Mouse (Mus musculus) lung, embryonic 16.5 days (tissue): ENCODE results near the gene Ush2a. TPM values are rescaled to one million over a fixed set of nuclear protein-coding genes. Genes with fewer than 3 reads are reported as not detected.

Source experiments
- ATAC-seq: fragments of 200-750 bp; cut with Nextera tagmentation; 2 replicates; pipeline ENCODE4 v1.8.0; 2017; ENCODE audit warnings: low read depth, mild to moderate bottlenecking, moderate library complexity
- H3K27ac ChIP-seq: fragments of 300-500 bp; sonication (generic); 2 replicates; pipeline ENCODE4 v1.5.1; 2014; ENCODE audit warnings: mild to moderate bottlenecking, control low read depth, low read length
- H3K27me3 ChIP-seq: fragments of 300-500 bp; sonication (generic); 2 replicates; pipeline ENCODE4 v1.6.1; 2014; ENCODE audit warnings: low read depth, low read length, mixed read lengths; ENCODE audit not compliant: control insufficient read depth, insufficient read depth
- H3K36me3 ChIP-seq: fragments of 300-500 bp; sonication (generic); 2 replicates; pipeline ENCODE4 v1.6.1; 2014; ENCODE audit warnings: low read length; ENCODE audit not compliant: control insufficient read depth, insufficient read depth
- H3K4me1 ChIP-seq: fragments of 300-500 bp; sonication (generic); replicated peaks from 2 replicates; pipeline ENCODE4 v1.6.1; 2014; ENCODE audit warnings: low read length, mixed read lengths; ENCODE audit not compliant: control insufficient read depth, insufficient read depth
- H3K4me2 ChIP-seq: fragments of 300-500 bp; sonication (generic); 2 replicates; pipeline ENCODE4 v1.6.1; 2014; ENCODE audit warnings: low read depth, low read length, control low read depth
- H3K4me3 ChIP-seq: fragments of 300-500 bp; sonication (generic); 2 replicates; pipeline ENCODE4 v1.5.1; 2014; ENCODE audit warnings: mild to moderate bottlenecking, low read length, control low read depth
- H3K9ac ChIP-seq: fragments of 300-500 bp; sonication (generic); 2 replicates; pipeline ENCODE4 v1.6.1; 2014; ENCODE audit warnings: low read length, control low read depth
- H3K9me3 ChIP-seq: fragments of 300-500 bp; sonication (generic); 2 replicates; pipeline ENCODE4 v1.6.1; 2016; ENCODE audit warnings: low read length; ENCODE audit not compliant: control insufficient read depth
- WGBS: fragments of 180-500 bp; shearing (Covaris S2); extraction: QIAGEN DNeasy Blood & Tissue Kit; methylation state at CpG from one replicate; pipeline ENCODE4 v1.1.7; 2014; 5-methylcytosine and 5-hydroxymethylcytosine counted together
- polyA plus RNA-seq: library from polyadenylated mRNA; unstranded; fragments of >200 nt; fragmentation: Nextera tagmentation; extraction: Ambion mirVana; gene quantifications from 2 replicates; pipeline ENCODE4 v1.2.1, GENCODE M21; 2015

Ush2a gene
- polyA plus RNA-seq, 1 experiment from 2014 or later, result 0.11 TPM

GRCm38 (mm10) chr1:188363548-188363947 is 101.7 kb downstream of the Ush2a start:
- WGBS, result 56% methylated on average over 3 of the region's 3 CpGs
- no peaks in the 10 kb centered on the region for H3K36me3 ChIP-seq
- H3K27me3 ChIP-seq, result no peaks in the 10 kb centered on the region
- no peak for ATAC-seq
- no peak overlapping the region for H3K27ac ChIP-seq
- H3K4me1 ChIP-seq, result no peaks in the 10 kb centered on the region
- H3K4me3 ChIP-seq, result no peak overlapping the region
- no peak overlapping the region for H3K4me2 ChIP-seq
- no peak overlapping the region for H3K9ac ChIP-seq
- H3K9me3 ChIP-seq, result no peaks in the 10 kb centered on the region

DNA sequence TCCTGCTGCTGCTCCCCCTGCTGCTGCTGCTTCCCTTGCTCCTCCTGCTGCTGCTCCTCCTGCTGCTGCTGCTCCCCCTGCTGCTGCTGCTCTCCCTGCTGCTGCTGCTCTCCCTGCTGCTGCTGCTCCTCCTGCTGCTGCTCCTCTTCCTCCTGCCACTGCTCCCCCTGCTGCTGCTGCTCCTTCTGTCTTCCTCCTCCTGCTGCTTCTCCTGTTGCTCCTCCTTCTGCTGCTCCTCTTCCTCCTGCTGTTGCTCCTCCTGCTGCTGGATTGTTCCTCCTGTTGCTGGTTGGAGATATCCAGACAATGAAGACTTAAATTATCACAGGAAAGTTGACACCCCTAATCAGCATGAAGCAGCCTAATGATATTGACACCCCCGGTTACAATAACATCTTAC is 123.4 kb downstream of the Ush2a start:
- Histone ChIP-seq H3K9me3 (no peaks in the 10 kb centered on the region), H3K36me3 (no peaks in the 10 kb centered on the region), H3K9ac (no peak overlapping the region), H3K4me1 (no peaks in the 10 kb centered on the region), H3K27me3 (no peaks in the 10 kb centered on the region), H3K4me3 (no peak overlapping the region), H3K4me2 (no peak overlapping the region), H3K27ac (no peak overlapping the region)
- WGBS, result 64% methylated on average over 1 of the region's 1 CpGs
- ATAC-seq, result no peak

- no peak overlapping the region for H3K27ac ChIP-seq
- H3K4me1 ChIP-seq, result no peaks in the 10 kb centered on the region
- no peaks in the 10 kb centered on the region for H3K27me3 ChIP-seq
- no peak overlapping the region for H3K4me2 ChIP-seq
- ATAC-seq, result no peak
- H3K4me3 ChIP-seq, result no peak overlapping the region
- H3K9ac ChIP-seq, result no peak overlapping the region
- no peaks in the 10 kb centered on the region for H3K9me3 ChIP-seq
- 44% methylated on average over 7 of the region's 7 CpGs for WGBS
- no peaks in the 10 kb centered on the region for H3K36me3 ChIP-seq
Observed at GRCm38 (mm10) chr1:188385733-188386261, 124.0 kb downstream of the Ush2a start.

GRCm38 (mm10) chr1:188387321-188387720 is 125.5 kb downstream of the Ush2a start:
- Histone ChIP-seq H3K4me3 (no peak overlapping the region), H3K27me3 (no peaks in the 10 kb centered on the region), H3K4me2 (no peak overlapping the region), H3K4me1 (no peaks in the 10 kb centered on the region), H3K27ac (no peak overlapping the region), H3K9me3 (no peaks in the 10 kb centered on the region), H3K36me3 (no peaks in the 10 kb centered on the region), H3K9ac (no peak overlapping the region)
- 76% methylated on average over 3 of the region's 3 CpGs for WGBS
- no peak for ATAC-seq

GRCm38 (mm10) chr1:188387820-188388471 is 126.1 kb downstream of the Ush2a start:
- Histone ChIP-seq H3K36me3 (no peaks in the 10 kb centered on the region), H3K4me2 (no peak overlapping the region), H3K27ac (no peak overlapping the region), H3K27me3 (no peaks in the 10 kb centered on the region), H3K4me3 (no peak overlapping the region), H3K4me1 (no peaks in the 10 kb centered on the region), H3K9ac (no peak overlapping the region), H3K9me3 (no peaks in the 10 kb centered on the region)
- no peak for ATAC-seq
- WGBS, result 22% methylated on average over 2 of the region's 2 CpGs

DNA sequence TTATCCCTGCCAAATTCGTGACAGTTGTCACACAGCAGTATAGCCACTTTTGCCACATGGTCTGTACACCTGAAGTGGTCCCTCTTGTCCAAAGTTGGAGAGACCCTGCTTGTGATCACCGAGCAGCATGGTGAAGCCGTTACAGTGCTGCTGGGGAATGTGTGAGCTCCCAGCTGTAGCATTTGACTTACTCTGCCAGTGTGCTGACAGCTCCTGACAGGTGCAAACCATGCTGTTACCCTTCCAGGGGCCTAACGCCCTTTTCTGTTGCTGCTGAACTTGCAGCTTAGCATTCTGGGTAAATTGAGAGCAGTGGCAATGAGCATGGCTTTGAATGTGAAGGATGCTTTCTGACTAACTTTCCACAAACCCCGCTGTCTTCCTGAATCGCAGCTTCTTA is 128.3 kb downstream of the Ush2a start:
- no peak overlapping the region for H3K9ac ChIP-seq
- H3K36me3 ChIP-seq, result no peaks in the 10 kb centered on the region
- H3K27ac ChIP-seq, result no peak overlapping the region
- H3K4me1 ChIP-seq, result no peaks in the 10 kb centered on the region
- 53% methylated on average over 6 of the region's 6 CpGs for WGBS
- no peak for ATAC-seq
- H3K4me2 ChIP-seq, result no peak overlapping the region
- H3K9me3 ChIP-seq, result no peaks in the 10 kb centered on the region
- no peak overlapping the region for H3K4me3 ChIP-seq
- no peaks in the 10 kb centered on the region for H3K27me3 ChIP-seq

DNA sequence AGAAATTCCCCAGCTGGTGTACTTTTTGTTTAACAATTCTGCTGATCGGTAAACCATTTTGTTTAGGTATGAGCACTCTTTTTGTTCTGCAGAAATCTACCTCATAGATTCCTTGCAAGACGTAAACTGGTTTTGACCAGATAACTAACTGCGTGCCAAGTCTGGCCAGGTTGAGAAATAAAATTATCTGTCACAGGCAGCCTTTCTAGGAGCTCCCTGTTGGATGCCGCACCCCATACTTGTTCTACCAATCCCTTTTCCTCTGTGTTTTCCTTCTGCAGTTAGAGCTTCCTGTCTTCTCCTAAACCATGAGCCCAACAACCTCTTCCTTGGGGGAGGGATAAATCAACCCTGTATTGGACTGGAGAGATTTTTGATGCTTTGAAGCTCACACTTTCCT is 145.4 kb downstream of the Ush2a start:
- Histone ChIP-seq H3K9ac (no peak overlapping the region), H3K4me2 (no peak overlapping the region), H3K27ac (no peak overlapping the region), H3K27me3 (no peaks in the 10 kb centered on the region), H3K9me3 (no peaks in the 10 kb centered on the region), H3K4me1 (no peaks in the 10 kb centered on the region), H3K4me3 (no peak overlapping the region), H3K36me3 (no peaks in the 10 kb centered on the region)
- WGBS, result 90% methylated on average over 4 of the region's 4 CpGs
- no peak for ATAC-seq

- Histone ChIP-seq H3K4me1 (no peaks in the 10 kb centered on the region), H3K36me3 (no peaks in the 10 kb centered on the region), H3K9ac (no peak overlapping the region), H3K9me3 (no peaks in the 10 kb centered on the region), H3K4me3 (no peak overlapping the region), H3K4me2 (no peak overlapping the region), H3K27ac (no peak overlapping the region), H3K27me3 (no peaks in the 10 kb centered on the region)
- ATAC-seq, result no peak
- WGBS, result 62% methylated on average over 8 of the region's 8 CpGs
Observed at GRCm38 (mm10) chr1:188407613-188408386, 146.0 kb downstream of the Ush2a start.

DNA sequence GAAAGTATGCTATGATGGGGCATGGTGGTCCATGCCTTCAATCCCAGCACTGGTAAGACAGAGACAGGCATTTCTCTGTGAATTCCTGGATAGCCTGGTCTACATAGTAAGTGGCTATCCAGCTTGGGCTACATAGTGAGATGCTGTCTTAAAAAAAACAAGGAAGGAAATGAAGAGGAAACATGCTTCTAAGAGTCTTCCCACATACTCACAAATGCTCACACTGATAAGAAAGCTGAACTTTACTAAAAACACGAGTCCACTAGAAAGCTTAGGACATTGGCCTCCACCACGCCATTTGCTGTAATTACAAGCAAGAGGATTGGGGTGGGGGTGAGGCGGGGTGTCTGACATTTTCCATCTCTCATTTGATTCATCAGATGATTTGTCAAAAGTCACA is 148.7 kb downstream of the Ush2a start:
- no peak for ATAC-seq
- H3K4me2 ChIP-seq, result no peak overlapping the region
- no peak overlapping the region for H3K9ac ChIP-seq
- no peak overlapping the region for H3K4me3 ChIP-seq
- no peaks in the 10 kb centered on the region for H3K9me3 ChIP-seq
- WGBS, result 79% methylated on average over 3 of the region's 3 CpGs
- H3K36me3 ChIP-seq, result no peaks in the 10 kb centered on the region
- no peaks in the 10 kb centered on the region for H3K4me1 ChIP-seq
- no peak overlapping the region for H3K27ac ChIP-seq
- H3K27me3 ChIP-seq, result no peaks in the 10 kb centered on the region
